Mouse (Mus musculus) olfactory bulb, adult 2 months (tissue): Measurements from ENCODE around the gene Kcnt1.

Experiments
- CTCF ChIP-seq: fragments of 200-500 bp; IDR thresholded peaks from 2 replicates; pipeline ENCODE4 v1.5.1; 2012; ENCODE audit warnings: low read depth, mild to moderate bottlenecking, low read length, moderate library complexity; ENCODE audit not compliant: insufficient read depth
- POLR2A ChIP-seq: fragments of 200-500 bp; IDR thresholded peaks from 2 replicates; pipeline ENCODE4 v1.6.1; 2012; ENCODE audit warnings: mild to moderate bottlenecking, low read depth, low read length, moderate library complexity; ENCODE audit not compliant: insufficient read depth

DNA sequence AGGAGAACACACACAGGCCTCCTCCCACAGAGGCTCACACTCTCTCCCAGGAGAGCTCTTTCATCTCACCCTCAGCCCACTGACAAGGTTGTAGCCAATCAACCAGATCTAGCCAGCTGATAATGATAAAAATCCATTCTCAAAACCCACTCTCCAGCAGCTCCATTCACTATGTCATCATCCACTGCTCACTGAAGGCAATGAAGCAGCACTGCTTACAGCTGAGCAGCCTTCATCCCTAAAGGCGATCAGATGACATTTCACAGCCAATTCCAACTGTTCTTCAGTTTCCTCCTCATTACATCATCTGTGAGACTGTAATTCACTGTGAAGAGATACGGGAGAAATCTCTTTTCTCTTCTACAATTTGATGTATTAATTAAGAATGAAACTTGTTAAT, 80.3 kb downstream of the Kcnt1 start:
- TF ChIP-seq POLR2A (no peak), CTCF (no peak)
